Mouse (Mus musculus) neural tube, embryonic 11.5 days (tissue): ENCODE data around the gene Ppp1r15a. TPM values are rescaled to one million over a fixed set of nuclear protein-coding genes. Genes with fewer than 3 reads are reported as not detected.

Experiments used
- polyA plus RNA-seq: library from polyadenylated mRNA; unstranded; fragments of >200 nt; fragmentation: Nextera tagmentation; extraction: Ambion mirVana; gene quantifications from 2 replicates; pipeline ENCODE4 v1.2.1, GENCODE M21; 2014

Gene Ppp1r15a
- polyA plus RNA-seq, 1 experiment from 2014 or later: 17.7 TPM

Other genes starting within 250 kb of the Ppp1r15a start
- not detected in 2 replicates for gene Slc6a21, start 248.8 kb downstream of the Ppp1r15a start, polyA plus RNA-seq
- gene Trpm4, start 192.5 kb downstream of the Ppp1r15a start, polyA plus RNA-seq: 6.5 and 8.6 TPM in 2 replicates
- 0.87 and 1.1 TPM in 2 replicates for gene Hrc, start 191.0 kb downstream of the Ppp1r15a start, polyA plus RNA-seq
- 11.9 and 12.1 TPM in 2 replicates for gene Ppfia3, start 159.2 kb downstream of the Ppp1r15a start, polyA plus RNA-seq
- gene Lin7b, start 155.7 kb downstream of the Ppp1r15a start, polyA plus RNA-seq: 1.6 and 3.4 TPM in 2 replicates
- gene Snrnp70, start 130.5 kb downstream of the Ppp1r15a start, polyA plus RNA-seq: 66.4 and 74.1 TPM in 2 replicates
- gene Kcna7, start 120.6 kb downstream of the Ppp1r15a start, polyA plus RNA-seq: 0.20 TPM in 1 of 2 replicates, not detected in the other
- gene Ntf5, start 112.6 kb downstream of the Ppp1r15a start, polyA plus RNA-seq: 1.2 and 1.6 TPM in 2 replicates
- gene Lhb, start 105.4 kb downstream of the Ppp1r15a start, polyA plus RNA-seq: not detected in 2 replicates
- 32.8 and 37.2 TPM in 2 replicates for gene Gys1, start 91.4 kb downstream of the Ppp1r15a start, polyA plus RNA-seq
- 165 and 172 TPM in 2 replicates for gene Ruvbl2, start 88.2 kb downstream of the Ppp1r15a start, polyA plus RNA-seq
- 5,316 and 5,449 TPM in 2 replicates for gene Ftl1, start 66.4 kb downstream of the Ppp1r15a start, polyA plus RNA-seq
- 193 and 206 TPM in 2 replicates for gene Bax, start 59.4 kb downstream of the Ppp1r15a start, polyA plus RNA-seq
- 0.26 and 0.57 TPM in 2 replicates for gene Tulp2, start 44.4 kb downstream of the Ppp1r15a start, polyA plus RNA-seq
- gene Gm45808, start 39.5 kb downstream of the Ppp1r15a start, polyA plus RNA-seq: not detected in 2 replicates
- 2.8 and 2.9 TPM in 2 replicates for gene Dhdh, start 37.5 kb downstream of the Ppp1r15a start, polyA plus RNA-seq
- gene Nucb1, start 15.9 kb downstream of the Ppp1r15a start, polyA plus RNA-seq: 110 and 113 TPM in 2 replicates
- gene Plekha4, start 62 bp upstream of the Ppp1r15a start, polyA plus RNA-seq: 1.3 and 2.3 TPM in 2 replicates
- 0.78 and 1.1 TPM in 2 replicates for gene Hsd17b14, start 28.6 kb upstream of the Ppp1r15a start, polyA plus RNA-seq
- gene Bcat2, start 43.9 kb upstream of the Ppp1r15a start, polyA plus RNA-seq: 34.1 and 37.4 TPM in 2 replicates
- not detected in 2 replicates for gene Fgf21, start 89.2 kb upstream of the Ppp1r15a start, polyA plus RNA-seq
- not detected in 2 replicates for gene Fut1, start 91.0 kb upstream of the Ppp1r15a start, polyA plus RNA-seq
- not detected in 2 replicates for gene Izumo1, start 95.5 kb upstream of the Ppp1r15a start, polyA plus RNA-seq
- 5.7 and 7.5 TPM in 2 replicates for gene Rasip1, start 101.2 kb upstream of the Ppp1r15a start, polyA plus RNA-seq
- gene Mamstr, start 113.7 kb upstream of the Ppp1r15a start, polyA plus RNA-seq: 2.9 and 5.6 TPM in 2 replicates
- 0.08 and 0.11 TPM in 2 replicates for gene Fut2, start 140.1 kb upstream of the Ppp1r15a start, polyA plus RNA-seq
- gene Ntn5, start 157.8 kb upstream of the Ppp1r15a start, polyA plus RNA-seq: 1.1 and 1.4 TPM in 2 replicates
- 1.7 and 2.1 TPM in 2 replicates for gene Sec1, start 168.1 kb upstream of the Ppp1r15a start, polyA plus RNA-seq
- gene Car11, start 173.6 kb upstream of the Ppp1r15a start, polyA plus RNA-seq: 11.5 and 12.4 TPM in 2 replicates
- 3.3 and 3.7 TPM in 2 replicates for gene Dbp, start 178.8 kb upstream of the Ppp1r15a start, polyA plus RNA-seq
- gene Rpl18, start 189.2 kb upstream of the Ppp1r15a start, polyA plus RNA-seq: 929 and 960 TPM in 2 replicates
- 23.7 and 25.3 TPM in 2 replicates for gene Sphk2, start 191.7 kb upstream of the Ppp1r15a start, polyA plus RNA-seq
- 0.28 and 0.42 TPM in 2 replicates for gene Fam83e, start 194.9 kb upstream of the Ppp1r15a start, polyA plus RNA-seq
- not detected in 2 replicates for gene Spaca4, start 199.5 kb upstream of the Ppp1r15a start, polyA plus RNA-seq